Mouse (Mus musculus) kidney, postnatal 14 days (tissue): Measurements from ENCODE around the gene Zbtb46.
"Not testable (repeated sequence)": the region's sequence is repeated elsewhere in the genome, so short reads cannot be mapped to it uniquely, and the experiment has no call there.

Experiments used
- DNase-seq: peaks from one replicate; pipeline ENCODE4 v3.0.0; 2022; ENCODE audit warnings: mixed read lengths

Zbtb46 gene

GRCm38 (mm10) chr2:181459153-181459672, at the start of gene Zbtb46:
Gene Zbtb46 (minus strand): TSS chr2:181459426.
- peak; percentile 96 for DNase-seq

GRCm38 (mm10) chr2:181498644-181499043, 39.4 kb upstream of the Zbtb46 start:
- DNase-seq: no peak

- DNase-seq: peak; percentile 74
Measured at GRCm38 (mm10) chr2:181497548-181497875, 38.3 kb upstream of the Zbtb46 start.

- peak; percentile 97 for DNase-seq
Measured at GRCm38 (mm10) chr2:181496831-181497547, 37.8 kb upstream of the Zbtb46 start, which contains the start of gene Tpd52l2. Gene Tpd52l2 (plus strand): TSS chr2:181497142.

GRCm38 (mm10) chr2:181496281-181496680, 37.1 kb upstream of the Zbtb46 start:
- peak; percentile 79 for DNase-seq

GRCm38 (mm10) chr2:181495845-181496244, 36.6 kb upstream of the Zbtb46 start:
- DNase-seq: not testable (repeated sequence)

DNA sequence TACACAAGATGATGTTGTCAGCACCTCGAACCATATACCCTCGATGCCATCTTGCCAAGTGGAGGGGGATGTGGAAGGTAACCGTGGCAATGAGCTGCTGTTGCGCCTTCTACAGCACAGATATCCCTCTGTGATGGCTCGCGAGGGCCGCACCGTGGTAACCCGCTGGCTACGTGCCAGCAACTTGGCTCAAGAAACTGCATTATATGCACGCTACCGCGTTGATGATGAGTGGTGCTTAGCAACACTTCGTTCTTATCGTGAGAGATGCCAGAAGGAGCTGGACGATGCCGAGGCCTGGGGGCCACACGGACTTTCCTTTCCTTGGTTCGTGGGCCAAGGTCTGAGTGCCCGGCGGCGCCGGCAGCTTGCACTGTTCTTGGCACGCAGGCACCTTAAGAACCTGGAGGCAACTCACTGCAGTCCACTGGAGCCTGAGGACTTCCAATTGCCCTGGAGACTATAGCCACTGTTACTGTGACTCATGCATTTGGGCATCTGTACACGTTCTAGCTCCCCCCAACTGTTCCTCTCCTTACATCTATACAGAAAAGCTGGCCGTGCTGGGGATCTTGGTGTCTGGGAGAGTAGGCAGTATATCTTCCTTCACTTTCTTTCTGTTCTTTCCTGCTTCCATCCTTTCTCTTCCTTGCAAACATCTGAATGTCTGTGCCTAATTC, 35.2 kb upstream of the Zbtb46 start:
- no peak for DNase-seq

- no peak for DNase-seq
Measured at GRCm38 (mm10) chr2:181493156-181493927, 34.1 kb upstream of the Zbtb46 start, which contains the start of gene Abhd16b. Gene Abhd16b (plus strand): TSS chr2:181493206.

DNA sequence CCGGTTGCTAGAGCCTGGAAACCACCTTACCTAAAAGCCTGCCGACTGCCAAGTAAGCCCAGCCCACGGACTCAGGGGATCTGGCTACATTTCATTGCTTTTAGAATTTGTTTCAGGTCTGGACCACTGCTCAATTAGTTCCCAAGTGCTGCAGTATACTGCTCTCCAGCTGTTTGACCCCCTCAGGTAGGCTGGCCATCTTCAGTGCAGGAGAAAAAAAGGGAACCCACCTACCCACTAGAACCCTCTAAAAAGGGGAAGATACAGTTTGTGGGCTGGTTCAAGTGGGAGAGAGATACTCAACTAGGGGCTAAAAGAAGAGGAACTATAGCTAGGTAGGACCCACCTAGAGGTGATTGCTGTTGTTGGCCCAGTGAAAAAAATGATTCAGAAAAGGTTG, 33.0 kb upstream of the Zbtb46 start:
- DNase-seq: no peak

DNA sequence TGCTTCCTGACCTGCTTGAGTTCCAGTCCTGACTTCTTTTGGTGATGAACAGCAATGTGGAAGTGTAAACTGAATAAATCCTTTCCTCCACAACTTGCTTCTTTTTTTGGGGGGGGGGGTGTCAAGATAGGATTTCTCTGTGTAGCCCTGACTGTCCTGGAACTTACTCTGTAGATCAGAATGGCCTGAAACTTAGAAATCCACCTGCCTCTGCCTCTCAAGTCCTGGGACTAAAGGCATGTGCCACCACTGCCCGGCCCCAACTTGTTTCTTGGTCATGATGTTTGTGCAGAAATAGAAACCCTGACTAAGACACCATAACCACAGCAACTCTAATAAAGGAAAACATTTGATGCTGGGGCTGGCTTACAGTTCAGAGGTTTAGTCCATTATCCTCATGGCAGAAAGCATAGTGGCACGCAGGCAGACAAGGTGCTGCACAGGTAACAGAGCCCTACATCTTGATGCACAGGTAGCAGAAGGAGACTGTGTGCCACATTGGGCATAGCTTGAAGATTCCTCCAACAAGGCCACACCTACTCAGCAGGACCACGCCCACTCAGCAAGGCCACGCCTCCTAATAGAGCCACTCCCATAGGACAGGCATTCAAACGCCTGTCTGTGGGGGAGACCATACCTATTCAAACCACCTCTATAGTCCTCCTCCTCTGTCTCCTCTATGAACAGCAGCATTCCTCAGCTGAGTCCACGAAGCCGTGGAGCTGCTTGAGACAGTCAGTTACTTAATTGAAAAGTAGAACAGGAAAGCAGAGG, 32.4 kb upstream of the Zbtb46 start:
- peak; percentile 37 for DNase-seq

DNA sequence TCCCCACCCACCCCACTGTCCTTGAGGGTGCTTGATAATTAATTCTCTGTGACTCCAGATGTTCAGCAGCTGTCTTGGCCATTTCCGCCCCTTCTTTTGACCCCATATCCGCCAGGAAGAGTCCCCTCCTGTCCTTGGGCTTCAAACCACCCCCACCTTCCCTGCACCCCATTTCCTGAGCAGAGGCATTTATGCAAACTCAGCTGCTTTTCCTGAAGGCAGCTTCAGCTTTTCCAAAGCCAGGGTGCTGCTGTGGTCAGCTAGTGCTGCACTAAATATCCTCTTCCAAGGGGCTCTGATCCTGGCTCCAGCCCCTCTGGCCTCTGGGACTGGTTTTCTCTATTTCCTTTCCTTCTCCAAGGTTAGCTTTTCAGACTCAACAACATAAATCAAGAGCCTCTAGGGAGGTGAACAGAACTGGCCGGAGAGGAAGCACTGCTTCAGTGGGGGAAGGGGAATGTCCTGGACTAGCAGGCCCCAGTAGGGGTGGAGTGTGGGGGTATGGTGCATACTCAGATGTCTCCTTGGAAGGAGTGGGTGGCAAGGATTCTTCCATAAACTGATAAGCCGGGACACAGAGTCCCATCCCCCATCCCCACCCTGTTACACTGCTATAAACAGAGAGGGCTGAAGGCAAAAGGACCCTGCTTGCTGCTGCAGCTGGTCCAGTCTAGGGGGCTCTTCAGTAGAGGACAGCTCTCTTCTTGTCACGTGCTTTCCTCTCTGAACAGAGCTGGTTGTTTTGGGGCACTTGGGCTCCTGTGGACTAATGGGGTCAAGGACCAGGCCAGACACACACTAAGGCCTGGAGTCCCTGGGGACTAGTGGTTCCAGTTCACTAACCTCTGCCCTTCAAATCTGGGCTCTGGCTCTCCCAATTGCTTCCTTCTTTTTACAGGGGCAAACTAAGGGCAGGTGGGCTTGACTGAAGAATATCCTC, 28.4 kb upstream of the Zbtb46 start:
- peak; percentile 86 for DNase-seq

GRCm38 (mm10) chr2:181485741-181486140, 26.5 kb upstream of the Zbtb46 start:
- DNase-seq: no peak

GRCm38 (mm10) chr2:181484456-181485233, 25.4 kb upstream of the Zbtb46 start:
- peak; percentile 25 for DNase-seq

DNA sequence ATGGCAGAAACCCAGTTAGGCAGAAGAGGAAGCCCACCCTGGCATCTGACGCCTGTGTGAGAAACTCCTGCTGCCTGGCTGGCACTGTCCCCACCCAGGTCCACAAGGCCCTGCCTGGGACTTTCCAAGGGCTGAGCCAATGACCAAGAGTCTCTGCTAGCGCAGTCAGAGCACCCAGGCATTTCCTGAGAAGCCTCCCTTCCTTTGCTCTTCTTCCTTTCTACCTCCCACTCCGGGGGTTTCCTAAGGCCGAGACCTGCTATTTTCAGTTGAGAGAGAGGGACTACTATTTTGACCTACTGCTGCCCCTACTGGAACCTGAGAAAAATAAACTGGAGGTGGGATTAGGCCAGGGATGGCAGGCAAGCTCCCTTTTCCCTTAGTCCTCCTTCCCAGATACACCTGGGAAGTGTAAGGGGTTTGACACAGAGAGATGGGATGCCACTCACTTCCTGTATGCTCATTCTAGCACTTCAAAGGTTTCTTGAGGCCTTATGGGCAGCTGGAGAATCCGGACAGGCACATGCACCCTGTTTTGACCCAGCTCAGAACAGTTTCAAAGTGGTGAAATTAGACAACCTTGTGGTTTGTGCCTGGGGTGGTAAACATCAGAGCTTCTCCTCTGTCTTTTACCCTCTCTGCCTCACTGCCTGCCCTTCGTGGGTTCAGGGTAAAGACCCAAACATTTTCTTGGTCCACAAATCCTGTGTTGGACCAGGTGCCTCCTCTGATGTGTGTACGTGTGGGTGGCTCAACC, 24.5 kb upstream of the Zbtb46 start:
- DNase-seq: peak; percentile 65

DNA sequence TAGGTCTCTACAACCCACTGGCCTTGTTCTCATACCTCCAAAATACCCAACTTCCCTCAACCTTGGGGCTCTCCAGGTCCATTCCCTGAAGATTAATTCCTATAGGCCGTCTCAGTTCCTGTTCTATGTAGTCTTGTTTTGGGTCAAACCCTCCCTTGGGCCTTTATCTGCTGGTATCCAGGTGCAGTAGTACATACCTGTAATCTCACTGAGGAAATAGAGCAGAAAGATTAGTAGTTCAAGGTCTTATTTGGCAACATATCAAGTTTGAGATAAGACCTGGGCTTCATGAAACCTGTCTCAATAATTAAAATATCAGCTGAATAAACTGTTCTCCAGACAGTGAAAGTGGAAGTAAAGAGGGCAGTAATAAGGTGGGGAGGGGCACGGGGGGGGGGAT, 23.9 kb upstream of the Zbtb46 start:
- no peak for DNase-seq

DNA sequence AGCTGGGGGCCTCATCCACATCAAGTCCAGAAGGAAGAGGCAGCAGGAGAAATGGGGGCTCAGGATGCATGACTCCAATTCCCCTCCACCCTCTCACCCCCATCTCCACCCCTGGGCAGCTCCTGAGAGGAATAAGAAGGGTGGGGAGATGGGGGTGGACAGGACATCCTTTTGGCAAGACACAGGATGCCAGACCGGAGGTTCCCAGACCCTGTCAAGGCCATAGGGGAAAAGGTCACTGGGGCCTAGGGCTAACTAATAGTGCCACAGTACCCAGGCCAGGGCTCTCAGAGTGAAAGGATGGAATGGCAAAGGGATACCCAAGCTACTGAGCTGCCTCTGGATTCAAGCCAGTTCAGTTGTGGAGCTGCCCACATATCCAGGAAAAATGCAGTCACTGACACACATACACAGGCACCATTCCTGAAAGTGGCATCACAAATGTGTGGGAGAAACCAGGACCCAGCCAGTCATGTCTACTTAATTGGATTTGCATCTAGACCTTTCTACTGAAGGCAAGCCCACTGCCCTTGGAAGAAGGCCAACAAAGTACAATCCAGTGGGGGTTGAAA, 13.1 kb upstream of the Zbtb46 start:
- DNase-seq: peak; percentile 47

DNA sequence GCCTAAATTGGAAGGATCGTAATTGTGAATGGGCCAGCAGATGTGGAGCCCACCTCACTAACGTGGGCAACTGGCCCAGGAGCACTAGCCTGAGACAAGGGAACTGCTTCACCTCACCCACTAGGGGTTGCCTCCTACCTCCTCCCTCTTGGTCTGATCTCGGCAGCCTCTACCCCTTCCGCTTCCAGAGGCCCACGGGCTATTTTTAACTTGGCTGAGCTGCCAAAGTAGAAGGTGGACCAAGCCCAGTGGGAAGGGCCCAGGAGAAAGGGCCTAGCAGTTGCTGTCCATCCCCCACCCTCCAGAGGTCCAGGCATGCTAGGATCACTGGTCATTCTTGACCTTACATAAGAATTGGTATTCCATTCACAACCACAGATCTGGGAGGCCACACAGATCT, 12.0 kb upstream of the Zbtb46 start:
- peak; percentile 72 for DNase-seq

GRCm38 (mm10) chr2:181470285-181470684, 11.1 kb upstream of the Zbtb46 start:
- peak; percentile 36 for DNase-seq

GRCm38 (mm10) chr2:181465423-181465822, 6.2 kb upstream of the Zbtb46 start:
- DNase-seq: no peak
